Mouse (Mus musculus) spleen, adult 2 months (tissue): Measurements from ENCODE around the gene Ldb2. TPM values are rescaled to one million over a fixed set of nuclear protein-coding genes. Genes with fewer than 3 reads are reported as not detected.

Experiments
- DNase-seq, 2 experiments: peaks; one replicate each; pipeline versions ENCODE4 v3.0.0 to v3.0.0-alpha.2; 2012 to 2021; ENCODE audit warnings: low spot score in 2 of 2, low read depth in 1 of 2
- H3K27ac ChIP-seq: fragments of 200-500 bp; 2 replicates; pipeline ENCODE4 v1.5.1; 2012; ENCODE audit warnings: low read length, inconsistent platforms; ENCODE audit not compliant: insufficient read depth
- H3K27me3 ChIP-seq: fragments of 200-500 bp; 2 replicates; pipeline ENCODE4 v1.6.1; 2012; ENCODE audit warnings: mild to moderate bottlenecking, moderate library complexity, low read length, inconsistent platforms; ENCODE audit not compliant: control insufficient read depth, insufficient read depth
- H3K36me3 ChIP-seq: fragments of 200-500 bp; 2 replicates; pipeline ENCODE4 v1.6.1; 2012; ENCODE audit warnings: mild to moderate bottlenecking, low read length, inconsistent platforms; ENCODE audit not compliant: control insufficient read depth, insufficient read depth
- H3K4me1 ChIP-seq: fragments of 200-500 bp; 2 replicates; pipeline ENCODE4 v1.6.1; 2011; ENCODE audit warnings: inconsistent platforms; ENCODE audit not compliant: control insufficient read depth, insufficient read depth, insufficient read length
- H3K4me3 ChIP-seq: fragments of 200-500 bp; 2 replicates; pipeline ENCODE4 v1.5.1; 2011; ENCODE audit warnings: mild to moderate bottlenecking, inconsistent platforms; ENCODE audit not compliant: insufficient read depth, insufficient read length; ENCODE audit errors: extremely low read depth
- CTCF ChIP-seq: fragments of 200-500 bp; IDR thresholded peaks from 2 replicates; pipeline ENCODE4 v1.5.1; 2011; ENCODE audit warnings: mild to moderate bottlenecking, inconsistent platforms; ENCODE audit not compliant: insufficient read depth, insufficient read length, insufficient replicate concordance; ENCODE audit errors: extremely low read depth
- POLR2A ChIP-seq: fragments of 200-500 bp; IDR thresholded peaks from 2 replicates; pipeline ENCODE4 v1.6.1; 2011; ENCODE audit warnings: low read depth, low read length, inconsistent platforms
- WGBS: fragments of 180-500 bp; shearing (Covaris S2); methylation state at CpG from one replicate; pipeline ENCODE4 v1.1.7; 2018; 5-methylcytosine and 5-hydroxymethylcytosine counted together
- polyA plus RNA-seq: library from polyadenylated mRNA; depleted of rRNA; stranded (reverse); fragments of >200 nt; gene quantifications from 2 replicates; pipeline ENCODE4 v1.2.3, GENCODE M21; 2012

Gene Ldb2
- polyA plus RNA-seq, 1 experiment, result 10.9 TPM

- Histone ChIP-seq H3K36me3 (no peaks in the 10 kb centered on the region), H3K4me3 (no peak overlapping the region), H3K4me1 (no peaks in the 10 kb centered on the region), H3K27ac (no peak overlapping the region), H3K27me3 (no peaks in the 10 kb centered on the region)
- DNase-seq, result no peak
- TF ChIP-seq POLR2A, result no peak
- TF ChIP-seq CTCF, result no peak
- WGBS, result 76% methylated on average over 9 of the region's 9 CpGs
Measured at GRCm38 (mm10) chr5:44654403-44654802, 145.1 kb downstream of the Ldb2 start.

GRCm38 (mm10) chr5:44646842-44647190, 152.7 kb downstream of the Ldb2 start:
- no peaks in the 10 kb centered on the region for H3K36me3 ChIP-seq
- TF ChIP-seq CTCF, result no peak
- no peak for TF ChIP-seq POLR2A
- H3K27me3 ChIP-seq, result no peaks in the 10 kb centered on the region
- no peak overlapping the region for H3K4me3 ChIP-seq
- H3K4me1 ChIP-seq, result no peaks in the 10 kb centered on the region
- DNase-seq, result no peak
- H3K27ac ChIP-seq, result no peak overlapping the region
- 66% methylated on average over 2 of the region's 2 CpGs for WGBS

GRCm38 (mm10) chr5:44645952-44646841, 153.3 kb downstream of the Ldb2 start:
- 78% methylated on average over 4 of the region's 4 CpGs for WGBS
- no peak for DNase-seq
- Histone ChIP-seq H3K27ac (no peak overlapping the region), H3K36me3 (no peaks in the 10 kb centered on the region), H3K27me3 (no peaks in the 10 kb centered on the region), H3K4me1 (no peaks in the 10 kb centered on the region), H3K4me3 (no peak overlapping the region)
- TF ChIP-seq POLR2A (no peak), CTCF (no peak)

GRCm38 (mm10) chr5:44643079-44643478, 156.4 kb downstream of the Ldb2 start:
- H3K27me3 ChIP-seq, result no peaks in the 10 kb centered on the region
- TF ChIP-seq CTCF, result no peak
- TF ChIP-seq POLR2A, result no peak
- no peak overlapping the region for H3K27ac ChIP-seq
- DNase-seq, result no peak
- no peak overlapping the region for H3K4me3 ChIP-seq
- WGBS, result 94% methylated on average over 3 of the region's 3 CpGs
- H3K36me3 ChIP-seq, result no peaks in the 10 kb centered on the region
- no peaks in the 10 kb centered on the region for H3K4me1 ChIP-seq

GRCm38 (mm10) chr5:44641060-44641459, 158.4 kb downstream of the Ldb2 start:
- no peaks in the 10 kb centered on the region for H3K4me1 ChIP-seq
- no peaks in the 10 kb centered on the region for H3K27me3 ChIP-seq
- DNase-seq, result no peak
- H3K4me3 ChIP-seq, result no peak overlapping the region
- 74% methylated on average over 4 of the region's 4 CpGs for WGBS
- H3K36me3 ChIP-seq, result no peaks in the 10 kb centered on the region
- TF ChIP-seq CTCF, result no peak
- no peak for TF ChIP-seq POLR2A
- no peak overlapping the region for H3K27ac ChIP-seq

GRCm38 (mm10) chr5:44635546-44635945, 163.9 kb downstream of the Ldb2 start:
- TF ChIP-seq POLR2A (no peak), CTCF (no peak)
- no peak for DNase-seq
- 91% methylated on average over 6 of the region's 6 CpGs for WGBS

GRCm38 (mm10) chr5:44629034-44629625, 170.3 kb downstream of the Ldb2 start:
- 69% methylated on average over 3 of the region's 3 CpGs for WGBS
- no peak overlapping the region for H3K4me3 ChIP-seq
- no peaks in the 10 kb centered on the region for H3K36me3 ChIP-seq
- no peaks in the 10 kb centered on the region for H3K4me1 ChIP-seq
- no peaks in the 10 kb centered on the region for H3K27me3 ChIP-seq
- DNase-seq, result no peak
- TF ChIP-seq CTCF (no peak), POLR2A (no peak)
- H3K27ac ChIP-seq, result no peak overlapping the region

More at GRCm38 (mm10) chr5:44635546-44635945, 163.9 kb downstream of the Ldb2 start:
- H3K27me3 ChIP-seq, result no peaks in the 10 kb centered on the region
- H3K36me3 ChIP-seq, result no peaks in the 10 kb centered on the region
- H3K27ac ChIP-seq, result no peak overlapping the region
- H3K4me3 ChIP-seq, result no peak overlapping the region
- no peaks in the 10 kb centered on the region for H3K4me1 ChIP-seq
